Mouse (Mus musculus): ENCODE data around the gene Fxyd6. TPM values are rescaled to one million over a fixed set of nuclear protein-coding genes. Genes with fewer than 3 reads are reported as not detected.

The Fxyd6 gene
- polyA plus RNA-seq, 1 experiment from 2014 or later: 32.7 TPM

GRCm38 (mm10) chr9:45432639-45433038, 62.7 kb downstream of the Fxyd6 start:
- H3K36me3 ChIP-seq (ENCODE audit: control insufficient read depth, insufficient read depth, low read length): no peaks in the 10 kb centered on the region
- no peaks in the 10 kb centered on the region for H3K9me3 ChIP-seq (ENCODE audit: control insufficient read depth, low read length)
- peaks cover 59% of the 10 kb centered on the region for H3K27me3 ChIP-seq (ENCODE audit: control insufficient read depth, insufficient read depth, low read length)
- ATAC-seq (ENCODE audit: insufficient number of reproducible peaks, insufficient read depth, low FRiP score, low read depth): no peak
- no peak overlapping the region for H3K4me2 ChIP-seq (ENCODE audit: low read length)
- no peak overlapping the region for H3K27ac ChIP-seq (replicated peaks in 1 of 2; ENCODE audit: control insufficient read depth in 1 of 2, insufficient read depth in 1 of 2, low read depth in 2 of 2, low read length in 2 of 2)
- H3K4me3 ChIP-seq (ENCODE audit: control insufficient read depth in 1 of 2, insufficient read depth in 1 of 2, low read depth in 1 of 2, low read length in 2 of 2): no peak overlapping the region
- H3K4me1 ChIP-seq (ENCODE audit: control insufficient read depth in 2 of 2, insufficient read depth in 2 of 2, low read length in 2 of 2): peaks cover 0 to 10% of the 10 kb centered on the region in 2 experiments; a peak in 2 of 4 replicates
- H3K9ac ChIP-seq (ENCODE audit: low read length): no peak overlapping the region
- WGBS: 71% methylated on average over 12 of the region's 12 CpGs

GRCm38 (mm10) chr9:45433119-45433518, 63.1 kb downstream of the Fxyd6 start:
- Histone ChIP-seq H3K4me2 (ENCODE audit: low read length) (no peak overlapping the region), H3K27me3 (ENCODE audit: control insufficient read depth, insufficient read depth, low read length) (peaks cover 59% of the 10 kb centered on the region), H3K9me3 (ENCODE audit: control insufficient read depth, low read length) (no peaks in the 10 kb centered on the region), H3K36me3 (ENCODE audit: control insufficient read depth, insufficient read depth, low read length) (no peaks in the 10 kb centered on the region), H3K4me1 (ENCODE audit: control insufficient read depth in 2 of 2, insufficient read depth in 2 of 2, low read length in 2 of 2) (peaks cover 0 to 10% of the 10 kb centered on the region in 2 experiments; a peak in 2 of 4 replicates), H3K9ac (ENCODE audit: low read length) (no peak overlapping the region), H3K27ac (replicated peaks in 1 of 2; ENCODE audit: control insufficient read depth in 1 of 2, insufficient read depth in 1 of 2, low read depth in 2 of 2, low read length in 2 of 2) (no peak overlapping the region), H3K4me3 (ENCODE audit: control insufficient read depth in 1 of 2, insufficient read depth in 1 of 2, low read depth in 1 of 2, low read length in 2 of 2) (no peak overlapping the region)
- 81% methylated on average over 9 of the region's 9 CpGs for WGBS
- no peak for ATAC-seq (ENCODE audit: insufficient number of reproducible peaks, insufficient read depth, low FRiP score, low read depth)

- Histone ChIP-seq H3K9ac (ENCODE audit: low read length) (no peak overlapping the region), H3K4me1 (ENCODE audit: control insufficient read depth in 2 of 2, insufficient read depth in 2 of 2, low read length in 2 of 2) (peaks cover 0 to 10% of the 10 kb centered on the region in 2 experiments; a peak in 2 of 4 replicates), H3K4me3 (ENCODE audit: control insufficient read depth in 1 of 2, insufficient read depth in 1 of 2, low read depth in 1 of 2, low read length in 2 of 2) (no peak overlapping the region), H3K27me3 (ENCODE audit: control insufficient read depth, insufficient read depth, low read length) (peaks cover 56% of the 10 kb centered on the region), H3K9me3 (ENCODE audit: control insufficient read depth, low read length) (no peaks in the 10 kb centered on the region), H3K4me2 (ENCODE audit: low read length) (no peak overlapping the region), H3K36me3 (ENCODE audit: control insufficient read depth, insufficient read depth, low read length) (no peaks in the 10 kb centered on the region), H3K27ac (replicated peaks in 1 of 2; ENCODE audit: control insufficient read depth in 1 of 2, insufficient read depth in 1 of 2, low read depth in 2 of 2, low read length in 2 of 2) (no peak overlapping the region)
- 78% methylated on average over 2 of the region's 2 CpGs for WGBS
- no peak for ATAC-seq (ENCODE audit: insufficient number of reproducible peaks, insufficient read depth, low FRiP score, low read depth)
Observed at GRCm38 (mm10) chr9:45434171-45434570, 64.2 kb downstream of the Fxyd6 start.

DNA sequence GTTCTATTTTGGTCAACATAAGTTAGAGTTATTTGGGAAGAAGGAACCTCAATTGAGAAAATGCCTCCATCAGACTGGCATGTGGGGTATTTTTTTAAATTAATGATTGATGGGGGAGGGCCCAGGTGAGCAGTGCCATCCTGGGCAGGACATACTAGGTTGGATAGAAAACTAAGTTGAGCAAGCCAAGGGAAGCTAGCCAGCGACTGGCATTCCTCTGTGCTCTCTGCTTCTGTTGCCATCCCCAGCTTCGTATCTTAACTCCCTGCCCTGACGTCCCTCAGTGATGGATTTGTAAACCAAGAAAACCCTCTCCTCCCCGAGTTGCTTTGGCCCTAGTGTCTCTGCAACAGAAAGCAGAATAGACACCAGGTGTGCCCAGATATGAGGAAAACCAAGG, 69.0 kb downstream of the Fxyd6 start:
- no peak overlapping the region for H3K4me3 ChIP-seq (ENCODE audit: control insufficient read depth in 1 of 2, insufficient read depth in 1 of 2, low read depth in 1 of 2, low read length in 2 of 2)
- H3K27ac ChIP-seq (replicated peaks in 1 of 2; ENCODE audit: control insufficient read depth in 1 of 2, insufficient read depth in 1 of 2, low read depth in 2 of 2, low read length in 2 of 2): no peak overlapping the region
- no peak overlapping the region for H3K9ac ChIP-seq (ENCODE audit: low read length)
- peaks cover 26% of the 10 kb centered on the region; the same call in 1 of the 2 replicates for H3K27me3 ChIP-seq (ENCODE audit: control insufficient read depth, insufficient read depth, low read length)
- 64% methylated on average over 4 of the region's 4 CpGs for WGBS
- no peaks in the 10 kb centered on the region for H3K9me3 ChIP-seq (ENCODE audit: control insufficient read depth, low read length)
- H3K36me3 ChIP-seq (ENCODE audit: control insufficient read depth, insufficient read depth, low read length): no peaks in the 10 kb centered on the region
- no peaks in the 10 kb centered on the region for H3K4me1 ChIP-seq (ENCODE audit: control insufficient read depth in 2 of 2, insufficient read depth in 2 of 2, low read length in 2 of 2)
- H3K4me2 ChIP-seq (ENCODE audit: low read length): no peak overlapping the region
- no peak for ATAC-seq (ENCODE audit: insufficient number of reproducible peaks, insufficient read depth, low FRiP score, low read depth)

DNA sequence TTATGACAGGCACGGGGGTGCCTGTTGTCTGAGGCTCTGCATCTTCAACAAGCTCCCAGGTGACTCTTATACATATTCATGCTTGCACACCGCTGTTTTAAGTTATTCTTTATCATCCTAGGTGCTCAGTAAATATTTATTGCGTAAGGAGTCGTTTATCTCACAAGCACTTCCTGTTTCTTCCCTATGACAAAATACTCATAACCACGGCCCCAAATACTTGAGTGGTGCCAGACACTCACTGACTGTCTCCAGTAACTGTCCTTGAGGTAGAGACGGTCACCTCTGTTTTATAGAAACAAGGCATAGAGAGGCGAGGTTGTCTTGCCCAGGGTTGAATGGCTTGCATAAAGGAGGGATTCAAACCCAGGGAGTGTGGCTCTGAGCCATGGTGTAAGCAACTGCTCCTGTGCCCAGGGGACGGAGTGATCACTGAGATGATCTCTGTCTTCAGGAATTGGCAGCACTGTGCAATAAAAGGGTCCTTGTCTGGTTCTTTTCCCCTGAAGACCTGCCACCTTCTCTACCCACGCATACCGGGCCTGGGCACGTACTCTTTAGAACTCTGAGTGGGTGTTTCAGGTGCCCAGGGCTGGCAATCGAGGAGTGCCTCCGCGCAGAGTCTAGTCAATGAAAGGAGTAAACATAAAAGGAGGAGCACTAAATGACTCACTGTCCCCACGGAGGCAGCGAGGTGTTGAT, 70.2 kb downstream of the Fxyd6 start:
- Histone ChIP-seq H3K4me3 (ENCODE audit: control insufficient read depth in 1 of 2, insufficient read depth in 1 of 2, low read depth in 1 of 2, low read length in 2 of 2) (no peak overlapping the region), H3K4me1 (ENCODE audit: control insufficient read depth in 2 of 2, insufficient read depth in 2 of 2, low read length in 2 of 2) (no peaks in the 10 kb centered on the region), H3K9ac (ENCODE audit: low read length) (no peak overlapping the region), H3K27ac (replicated peaks in 1 of 2; ENCODE audit: control insufficient read depth in 1 of 2, insufficient read depth in 1 of 2, low read depth in 2 of 2, low read length in 2 of 2) (no peak overlapping the region), H3K9me3 (ENCODE audit: control insufficient read depth, low read length) (no peaks in the 10 kb centered on the region), H3K27me3 (ENCODE audit: control insufficient read depth, insufficient read depth, low read length) (peaks cover 24% of the 10 kb centered on the region; the same call in 1 of the 2 replicates), H3K4me2 (ENCODE audit: low read length) (no peak overlapping the region), H3K36me3 (ENCODE audit: control insufficient read depth, insufficient read depth, low read length) (no peaks in the 10 kb centered on the region)
- no peak for ATAC-seq (ENCODE audit: insufficient number of reproducible peaks, insufficient read depth, low FRiP score, low read depth)
- 71% methylated on average over 16 of the region's 16 CpGs for WGBS

DNA sequence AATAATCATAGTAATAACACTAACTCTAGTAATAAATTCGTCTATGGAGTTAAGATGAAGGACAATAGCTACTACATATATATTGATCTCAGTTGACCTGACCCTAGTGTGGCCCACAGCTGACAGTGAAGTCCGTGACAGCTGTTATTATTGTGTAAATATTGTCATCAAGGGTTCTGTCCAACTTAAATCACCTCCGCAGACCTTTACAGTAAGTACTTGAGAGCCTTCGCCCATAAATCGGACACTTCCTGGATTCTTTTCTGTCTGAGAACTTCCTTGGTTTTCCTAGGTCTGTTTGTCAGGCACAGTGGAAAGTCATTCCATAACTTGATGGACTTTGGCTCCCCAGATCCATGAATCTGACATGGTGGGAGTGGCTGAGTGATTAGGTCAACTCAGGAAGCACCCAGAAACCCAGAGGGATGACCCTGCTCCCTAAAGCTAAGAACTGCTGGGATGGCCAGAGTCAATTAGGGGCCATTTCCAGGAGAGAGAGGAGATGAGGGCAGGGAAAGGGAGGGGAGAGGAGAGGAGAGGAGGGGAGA, 74.3 kb downstream of the Fxyd6 start:
- Histone ChIP-seq H3K27me3 (ENCODE audit: control insufficient read depth, insufficient read depth, low read length) (peaks cover 29% of the 10 kb centered on the region), H3K27ac (replicated peaks in 1 of 2; ENCODE audit: control insufficient read depth in 1 of 2, insufficient read depth in 1 of 2, low read depth in 2 of 2, low read length in 2 of 2) (no peak overlapping the region), H3K36me3 (ENCODE audit: control insufficient read depth, insufficient read depth, low read length) (no peaks in the 10 kb centered on the region), H3K4me2 (ENCODE audit: low read length) (no peak overlapping the region), H3K9ac (ENCODE audit: low read length) (no peak overlapping the region), H3K4me3 (ENCODE audit: control insufficient read depth in 1 of 2, insufficient read depth in 1 of 2, low read depth in 1 of 2, low read length in 2 of 2) (no peak overlapping the region), H3K4me1 (ENCODE audit: control insufficient read depth in 2 of 2, insufficient read depth in 2 of 2, low read length in 2 of 2) (no peaks in the 10 kb centered on the region), H3K9me3 (ENCODE audit: control insufficient read depth, low read length) (no peaks in the 10 kb centered on the region)
- ATAC-seq (ENCODE audit: insufficient number of reproducible peaks, insufficient read depth, low FRiP score, low read depth): no peak
- WGBS: 76% methylated on average over 5 of the region's 5 CpGs

All from heart, embryonic 14.5 days (tissue).